ENCODE assay signal across 9 mouse cellular contexts in the genomic region with DNA sequence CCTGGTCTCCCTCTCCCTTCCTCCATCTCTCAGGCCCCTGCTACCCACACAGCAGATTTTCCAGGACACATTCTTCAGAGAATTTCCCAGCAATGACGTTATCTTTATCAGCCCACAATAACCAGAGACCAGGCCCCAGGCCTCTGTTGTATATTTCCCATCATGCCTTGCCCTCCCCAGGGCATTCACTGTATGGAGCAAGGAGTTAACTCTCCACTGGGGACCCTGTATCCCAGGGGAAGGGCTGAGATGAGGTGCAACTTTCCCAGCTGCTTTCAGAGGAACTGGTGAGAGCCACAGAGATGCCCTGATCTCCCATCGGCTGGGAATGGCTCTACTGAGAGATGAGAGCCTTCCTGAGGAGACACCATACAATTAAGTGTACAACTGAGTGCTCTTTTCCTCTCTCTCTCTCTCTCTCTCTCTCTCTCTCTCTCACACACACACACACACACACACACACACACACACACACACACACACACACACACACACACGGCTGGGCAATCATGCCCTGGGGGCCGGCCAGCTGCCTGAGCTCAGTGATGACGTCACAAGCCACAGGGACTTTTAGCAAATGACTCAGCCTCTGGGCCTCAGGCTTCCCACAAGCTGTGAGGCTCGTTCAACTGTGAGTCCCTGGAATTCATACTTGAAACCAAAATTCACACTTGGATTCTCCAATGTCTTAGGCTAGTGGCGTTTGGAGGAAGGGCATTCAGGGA. TPM values are rescaled to one million over a fixed set of nuclear protein-coding genes. Genes with fewer than 3 reads are reported as not detected.
DNase-seq lines count a peak whose midpoint lies in the region; ATAC-seq and TF ChIP-seq lines count a peak whose summit lies in the region.
"Had no signal": no experiment of that assay in that cellular context is flagged by ENCODE, and none has a peak within 500 bp of the region (broad histone marks: within the 10 kb centered on the region; RNA-seq: fewer than 3 reads in every experiment).

No protein-coding gene starts in this region.

- no peak overlapping the region for H3K4me2 ChIP-seq in forebrain, embryonic 13.5 days
- H3K4me2 ChIP-seq in midbrain, embryonic 13.5 days (replicated peaks), result no peak overlapping the region

- H3K36me3 ChIP-seq in forebrain, embryonic 10.5 days (replicated peaks), result no peaks in the 10 kb centered on the region
- no peaks in the 10 kb centered on the region for H3K36me3 ChIP-seq in forebrain, embryonic 13.5 days (ENCODE audit: poor library complexity, severe bottlenecking)
- no peaks in the 10 kb centered on the region for H3K36me3 ChIP-seq in midbrain, embryonic 13.5 days

- H3K4me1 ChIP-seq in forebrain, embryonic 10.5 days, result peaks cover 38% of the 10 kb centered on the region
- H3K4me1 ChIP-seq in forebrain, embryonic 13.5 days, result 0 out of 2 replicates have a peak, but pooled peaks cover 4% of the 10 kb centered on the region
- peaks cover 18% of the 10 kb centered on the region for H3K4me1 ChIP-seq in midbrain, embryonic 13.5 days (replicated peaks)

- DNase-seq in forebrain, embryonic 10.5 days (ENCODE audit: extremely low spot score, low spot score), result no peak
- DNase-seq in thymus, postnatal 4 days, result peak; percentile 40
- DNase-seq in thymus, adult 18-20 months, result no peak
- peak; percentile 40 for DNase-seq in forelimb bud, embryonic 11.5 days (ENCODE audit: low read depth, low spot score)
- DNase-seq in induced T-regulatory cell, adult 2 months (ENCODE audit: low read depth), result peak; percentile 96
- no peak for DNase-seq in layer of hippocampus, adult 2 months (ENCODE audit: low spot score in 2 of 2)

- H3K4me3 ChIP-seq in forebrain, embryonic 10.5 days, result no peak overlapping the region
- H3K4me3 ChIP-seq in forebrain, embryonic 13.5 days, result no peak overlapping the region
- no peak overlapping the region for H3K4me3 ChIP-seq in midbrain, embryonic 13.5 days (replicated peaks)
- H3K4me3 ChIP-seq in layer of hippocampus, adult 2 months, result no peak overlapping the region

- WGBS in forebrain, embryonic 10.5 days, result 53% methylated on average over 7 of the region's 7 CpGs
- 39% methylated on average over 7 of the region's 7 CpGs for WGBS in forebrain, embryonic 13.5 days
- 31% methylated on average over 7 of the region's 7 CpGs for WGBS in midbrain, embryonic 13.5 days

- peak overlapping the region; percentile 83 for H3K27ac ChIP-seq in forebrain, embryonic 10.5 days
- no peak overlapping the region for H3K27ac ChIP-seq in forebrain, embryonic 13.5 days
- 0 out of 2 replicates have a peak overlapping the region, but pooled peaks have one; percentile 27 for H3K27ac ChIP-seq in midbrain, embryonic 13.5 days
- H3K27ac ChIP-seq in layer of hippocampus, adult 2 months, result no peak overlapping the region

- no peak for TF ChIP-seq CTCF in layer of hippocampus, adult 2 months (conservative IDR thresholded peaks at IDR 0.05)

- no peak for ATAC-seq in forebrain, embryonic 13.5 days
- no peak for ATAC-seq in midbrain, embryonic 13.5 days

- H3K9ac ChIP-seq in forebrain, embryonic 13.5 days, result no peak overlapping the region
- H3K9ac ChIP-seq in midbrain, embryonic 13.5 days (replicated peaks), result 0 out of 2 replicates have a peak overlapping the region, but pooled peaks have one; percentile 12

- no peaks in the 10 kb centered on the region for H3K27me3 ChIP-seq in forebrain, embryonic 10.5 days (ENCODE audit: poor library complexity, severe bottlenecking)
- no peaks in the 10 kb centered on the region for H3K27me3 ChIP-seq in forebrain, embryonic 13.5 days
- no peaks in the 10 kb centered on the region for H3K27me3 ChIP-seq in midbrain, embryonic 13.5 days

- H3K9me3 ChIP-seq in forebrain, embryonic 10.5 days, result no peaks in the 10 kb centered on the region
- H3K9me3 ChIP-seq in forebrain, embryonic 13.5 days (replicated peaks), result no peaks in the 10 kb centered on the region
- H3K9me3 ChIP-seq in midbrain, embryonic 13.5 days, result no peaks in the 10 kb centered on the region

RNA-seq across cellular contexts. Expression of a gene that starts 18.6 kb away (rescaled TPM):
- 0.30 and 0.39 TPM in 2 replicates for polyA plus RNA-seq in forebrain, embryonic 10.5 days (2016; fragmentation: Nextera tagmentation; extraction: Ambion mirVana)
- 0.49 TPM in 1 of 2 replicates, not detected in the other for polyA plus RNA-seq in forebrain, embryonic 13.5 days (2015; fragmentation: Nextera tagmentation; extraction: Ambion mirVana)
- polyA plus RNA-seq in midbrain, embryonic 13.5 days (2015; fragmentation: Nextera tagmentation; extraction: Ambion mirVana), result 0.16 TPM in 1 of 2 replicates, not detected in the other
- 1 to 10 TPM; 1.9 to 3.0 TPM for total RNA-seq in layer of hippocampus, adult 2 months (2021)
- total RNA-seq: left cerebral cortex, postnatal 10 days had no signal

RNA-seq across cellular contexts. Expression of a gene that starts 21.5 kb away (rescaled TPM):
- polyA plus RNA-seq in forebrain, embryonic 10.5 days (2016; fragmentation: Nextera tagmentation; extraction: Ambion mirVana), result 56.8 and 57.1 TPM in 2 replicates
- 84.6 and 104 TPM in 2 replicates for polyA plus RNA-seq in forebrain, embryonic 13.5 days (2015; fragmentation: Nextera tagmentation; extraction: Ambion mirVana)
- polyA plus RNA-seq in midbrain, embryonic 13.5 days (2015; fragmentation: Nextera tagmentation; extraction: Ambion mirVana), result 107 and 117 TPM in 2 replicates
- 100 to 1,000 TPM; 263 to 271 TPM for total RNA-seq in layer of hippocampus, adult 2 months (2021)

RNA-seq across cellular contexts. Expression of a gene that starts 43.6 kb away (rescaled TPM):
- 0.90 and 2.0 TPM in 2 replicates for polyA plus RNA-seq in forebrain, embryonic 10.5 days (2016; fragmentation: Nextera tagmentation; extraction: Ambion mirVana)
- polyA plus RNA-seq in forebrain, embryonic 13.5 days (2015; fragmentation: Nextera tagmentation; extraction: Ambion mirVana), result 2.3 and 3.0 TPM in 2 replicates
- polyA plus RNA-seq in midbrain, embryonic 13.5 days (2015; fragmentation: Nextera tagmentation; extraction: Ambion mirVana), result 1.3 and 2.8 TPM in 2 replicates
- 10 to 100 TPM; 29.5 to 31.8 TPM for total RNA-seq in layer of hippocampus, adult 2 months (2021)

RNA-seq across cellular contexts. Expression of a gene that starts 44.1 kb away (rescaled TPM):
- polyA plus RNA-seq in forebrain, embryonic 10.5 days (2016; fragmentation: Nextera tagmentation; extraction: Ambion mirVana), result 11.8 and 11.9 TPM in 2 replicates
- polyA plus RNA-seq in forebrain, embryonic 13.5 days (2015; fragmentation: Nextera tagmentation; extraction: Ambion mirVana), result 12.0 and 15.9 TPM in 2 replicates
- polyA plus RNA-seq in midbrain, embryonic 13.5 days (2015; fragmentation: Nextera tagmentation; extraction: Ambion mirVana), result 6.5 and 8.8 TPM in 2 replicates
- total RNA-seq in layer of hippocampus, adult 2 months (2021), result 10 to 100 TPM; 35.6 to 40.3 TPM

RNA-seq across cellular contexts. Expression of a gene that starts 45.2 kb away (rescaled TPM):
- not detected in 2 replicates for polyA plus RNA-seq in forebrain, embryonic 10.5 days (2016; fragmentation: Nextera tagmentation; extraction: Ambion mirVana)
- not detected in 2 replicates for polyA plus RNA-seq in forebrain, embryonic 13.5 days (2015; fragmentation: Nextera tagmentation; extraction: Ambion mirVana)
- not detected in 2 replicates for polyA plus RNA-seq in midbrain, embryonic 13.5 days (2015; fragmentation: Nextera tagmentation; extraction: Ambion mirVana)
- under 1 TPM in 1 of 2 experiments, not detected in 1; 0.20 TPM for total RNA-seq in layer of hippocampus, adult 2 months (2021)

Comparison
In these comparisons a context has a peak if more than half of its experiments do, and no peak if none do; other contexts are left out.
1. DNase-seq: peak in thymus, postnatal 4 days (single experiment), forelimb bud, embryonic 11.5 days (single experiment) and induced T-regulatory cell, adult 2 months (single experiment); none in forebrain, embryonic 10.5 days (single experiment), thymus, adult 18-20 months (0 of 2) and layer of hippocampus, adult 2 months (0 of 2).
2. H3K27ac ChIP-seq: peak in forebrain, embryonic 10.5 days (single experiment) and midbrain, embryonic 13.5 days (single experiment); none in forebrain, embryonic 13.5 days (single experiment) and layer of hippocampus, adult 2 months (single experiment).